Mouse (Mus musculus): ENCODE results near the gene Rdh5. TPM values are rescaled to one million over a fixed set of nuclear protein-coding genes. Genes with fewer than 3 reads are reported as not detected.

The Rdh5 gene
- polyA plus RNA-seq, 1 experiment from 2014 or later: 14.6 TPM

- Histone ChIP-seq H3K27me3 (ENCODE audit: control insufficient read depth, insufficient read depth, low read length) (no peaks in the 10 kb centered on the region), H3K9ac (ENCODE audit: low read length) (peak overlapping the region; percentile 91), H3K4me2 (ENCODE audit: low read depth, low read length) (peak overlapping the region; percentile 73), H3K27ac (ENCODE audit: low read length) (peak overlapping the region; percentile 97), H3K4me3 (ENCODE audit: low read length) (peak overlapping the region; percentile 88), H3K9me3 (replicated peaks; ENCODE audit: control insufficient read depth, low read length) (no peaks in the 10 kb centered on the region), H3K4me1 (ENCODE audit: control insufficient read depth, insufficient read depth, low read length) (peaks cover 28% of the 10 kb centered on the region), H3K36me3 (ENCODE audit: control insufficient read depth, insufficient read depth) (peaks cover 3% of the 10 kb centered on the region; the same call in 1 of the 2 replicates)
- no peak for ATAC-seq (replicated peaks; ENCODE audit: extremely low read depth, insufficient read depth, low FRiP score)
- 60% methylated on average over 16 of the region's 16 CpGs for WGBS
Measured at GRCm38 (mm10) chr10:128921883-128922821, 536 bp downstream of the Rdh5 start.

- ATAC-seq (replicated peaks; ENCODE audit: extremely low read depth, insufficient read depth, low FRiP score): no peak
- no peak overlapping the region for H3K4me3 ChIP-seq (ENCODE audit: low read length)
- no peaks in the 10 kb centered on the region for H3K9me3 ChIP-seq (replicated peaks; ENCODE audit: control insufficient read depth, low read length)
- 47% methylated on average over 1 of the region's 1 CpGs for WGBS
- H3K36me3 ChIP-seq (ENCODE audit: control insufficient read depth, insufficient read depth): peaks cover 3% of the 10 kb centered on the region; the same call in 1 of the 2 replicates
- no peaks in the 10 kb centered on the region for H3K27me3 ChIP-seq (ENCODE audit: control insufficient read depth, insufficient read depth, low read length)
- peaks cover 28% of the 10 kb centered on the region for H3K4me1 ChIP-seq (ENCODE audit: control insufficient read depth, insufficient read depth, low read length)
- no peak overlapping the region for H3K9ac ChIP-seq (ENCODE audit: low read length)
- peak overlapping the region; percentile 59 for H3K27ac ChIP-seq (ENCODE audit: low read length)
- no peak overlapping the region for H3K4me2 ChIP-seq (ENCODE audit: low read depth, low read length)
Measured at GRCm38 (mm10) chr10:128921251-128921650, 1.4 kb downstream of the Rdh5 start.

GRCm38 (mm10) chr10:128920736-128921161, 1.9 kb downstream of the Rdh5 start:
- Histone ChIP-seq H3K27ac (ENCODE audit: low read length) (peak overlapping the region; percentile 65), H3K4me1 (ENCODE audit: control insufficient read depth, insufficient read depth, low read length) (peaks cover 28% of the 10 kb centered on the region), H3K9ac (ENCODE audit: low read length) (no peak overlapping the region), H3K9me3 (replicated peaks; ENCODE audit: control insufficient read depth, low read length) (no peaks in the 10 kb centered on the region), H3K4me2 (ENCODE audit: low read depth, low read length) (no peak overlapping the region), H3K4me3 (ENCODE audit: low read length) (no peak overlapping the region), H3K36me3 (ENCODE audit: control insufficient read depth, insufficient read depth) (peaks cover 3% of the 10 kb centered on the region; the same call in 1 of the 2 replicates), H3K27me3 (ENCODE audit: control insufficient read depth, insufficient read depth, low read length) (no peaks in the 10 kb centered on the region)
- WGBS: 66% methylated on average over 3 of the region's 3 CpGs
- no peak for ATAC-seq (replicated peaks; ENCODE audit: extremely low read depth, insufficient read depth, low FRiP score)

- Histone ChIP-seq H3K36me3 (ENCODE audit: control insufficient read depth, insufficient read depth) (peaks cover 9% of the 10 kb centered on the region; the same call in 1 of the 2 replicates), H3K9ac (ENCODE audit: low read length) (no peak overlapping the region), H3K27me3 (ENCODE audit: control insufficient read depth, insufficient read depth, low read length) (no peaks in the 10 kb centered on the region), H3K4me3 (ENCODE audit: low read length) (no peak overlapping the region), H3K4me2 (ENCODE audit: low read depth, low read length) (no peak overlapping the region), H3K27ac (ENCODE audit: low read length) (peak overlapping the region; percentile 65; the same call in 1 of the 2 replicates), H3K4me1 (ENCODE audit: control insufficient read depth, insufficient read depth, low read length) (peaks cover 28% of the 10 kb centered on the region), H3K9me3 (replicated peaks; ENCODE audit: control insufficient read depth, low read length) (no peaks in the 10 kb centered on the region)
- ATAC-seq (replicated peaks; ENCODE audit: extremely low read depth, insufficient read depth, low FRiP score): no peak
- 64% methylated on average over 7 of the region's 7 CpGs for WGBS
Measured at GRCm38 (mm10) chr10:128919966-128920365, 2.7 kb downstream of the Rdh5 start.

GRCm38 (mm10) chr10:128919203-128919631, 3.5 kb downstream of the Rdh5 start:
- H3K4me3 ChIP-seq (ENCODE audit: low read length): no peak overlapping the region
- no peak overlapping the region for H3K9ac ChIP-seq (ENCODE audit: low read length)
- H3K4me1 ChIP-seq (ENCODE audit: control insufficient read depth, insufficient read depth, low read length): peaks cover 27% of the 10 kb centered on the region
- H3K27me3 ChIP-seq (ENCODE audit: control insufficient read depth, insufficient read depth, low read length): no peaks in the 10 kb centered on the region
- H3K36me3 ChIP-seq (ENCODE audit: control insufficient read depth, insufficient read depth): peaks cover 14% of the 10 kb centered on the region
- H3K4me2 ChIP-seq (ENCODE audit: low read depth, low read length): no peak overlapping the region
- WGBS: 33% methylated on average over 6 of the region's 6 CpGs
- no peak for ATAC-seq (replicated peaks; ENCODE audit: extremely low read depth, insufficient read depth, low FRiP score)
- H3K9me3 ChIP-seq (replicated peaks; ENCODE audit: control insufficient read depth, low read length): no peaks in the 10 kb centered on the region
- H3K27ac ChIP-seq (ENCODE audit: low read length): peak overlapping the region; percentile 60

GRCm38 (mm10) chr10:128918246-128918645, 4.4 kb downstream of the Rdh5 start:
- Histone ChIP-seq H3K4me3 (ENCODE audit: low read length) (no peak overlapping the region), H3K36me3 (ENCODE audit: control insufficient read depth, insufficient read depth) (peaks cover 19% of the 10 kb centered on the region), H3K4me1 (ENCODE audit: control insufficient read depth, insufficient read depth, low read length) (peaks cover 23% of the 10 kb centered on the region), H3K4me2 (ENCODE audit: low read depth, low read length) (no peak overlapping the region), H3K9ac (ENCODE audit: low read length) (no peak overlapping the region), H3K27me3 (ENCODE audit: control insufficient read depth, insufficient read depth, low read length) (no peaks in the 10 kb centered on the region), H3K9me3 (replicated peaks; ENCODE audit: control insufficient read depth, low read length) (no peaks in the 10 kb centered on the region), H3K27ac (ENCODE audit: low read length) (no peak overlapping the region)
- 56% methylated on average over 7 of the region's 7 CpGs for WGBS
- no peak for ATAC-seq (replicated peaks; ENCODE audit: extremely low read depth, insufficient read depth, low FRiP score)

- H3K4me3 ChIP-seq (ENCODE audit: low read length): no peak overlapping the region
- H3K9me3 ChIP-seq (replicated peaks; ENCODE audit: control insufficient read depth, low read length): no peaks in the 10 kb centered on the region
- 92% methylated on average over 6 of the region's 6 CpGs for WGBS
- H3K36me3 ChIP-seq (ENCODE audit: control insufficient read depth, insufficient read depth): peaks cover 19% of the 10 kb centered on the region
- no peaks in the 10 kb centered on the region for H3K27me3 ChIP-seq (ENCODE audit: control insufficient read depth, insufficient read depth, low read length)
- no peak overlapping the region for H3K9ac ChIP-seq (ENCODE audit: low read length)
- H3K4me1 ChIP-seq (ENCODE audit: control insufficient read depth, insufficient read depth, low read length): peaks cover 19% of the 10 kb centered on the region
- ATAC-seq (replicated peaks; ENCODE audit: extremely low read depth, insufficient read depth, low FRiP score): no peak
- H3K27ac ChIP-seq (ENCODE audit: low read length): no peak overlapping the region
- no peak overlapping the region for H3K4me2 ChIP-seq (ENCODE audit: low read depth, low read length)
Measured at GRCm38 (mm10) chr10:128917400-128917799, 5.3 kb downstream of the Rdh5 start.

GRCm38 (mm10) chr10:128916665-128917064, 6.0 kb downstream of the Rdh5 start:
- ATAC-seq (replicated peaks; ENCODE audit: extremely low read depth, insufficient read depth, low FRiP score): no peak
- Histone ChIP-seq H3K4me2 (ENCODE audit: low read depth, low read length) (no peak overlapping the region), H3K27ac (ENCODE audit: low read length) (no peak overlapping the region), H3K27me3 (ENCODE audit: control insufficient read depth, insufficient read depth, low read length) (no peaks in the 10 kb centered on the region), H3K9me3 (replicated peaks; ENCODE audit: control insufficient read depth, low read length) (no peaks in the 10 kb centered on the region), H3K4me1 (ENCODE audit: control insufficient read depth, insufficient read depth, low read length) (peaks cover 12% of the 10 kb centered on the region), H3K4me3 (ENCODE audit: low read length) (no peak overlapping the region), H3K36me3 (ENCODE audit: control insufficient read depth, insufficient read depth) (peaks cover 19% of the 10 kb centered on the region), H3K9ac (ENCODE audit: low read length) (no peak overlapping the region)
- WGBS: 84% methylated on average over 3 of the region's 3 CpGs

- Histone ChIP-seq H3K9ac (ENCODE audit: low read length) (no peak overlapping the region), H3K4me2 (ENCODE audit: low read depth, low read length) (no peak overlapping the region), H3K9me3 (replicated peaks; ENCODE audit: control insufficient read depth, low read length) (no peaks in the 10 kb centered on the region), H3K4me1 (ENCODE audit: control insufficient read depth, insufficient read depth, low read length) (peaks cover 22% of the 10 kb centered on the region), H3K36me3 (ENCODE audit: control insufficient read depth, insufficient read depth) (peaks cover 19% of the 10 kb centered on the region), H3K27ac (ENCODE audit: low read length) (no peak overlapping the region), H3K27me3 (ENCODE audit: control insufficient read depth, insufficient read depth, low read length) (no peaks in the 10 kb centered on the region), H3K4me3 (ENCODE audit: low read length) (no peak overlapping the region)
- WGBS: 82% methylated on average over 2 of the region's 2 CpGs
- ATAC-seq (replicated peaks; ENCODE audit: extremely low read depth, insufficient read depth, low FRiP score): no peak
Measured at GRCm38 (mm10) chr10:128915550-128915949, 7.1 kb downstream of the Rdh5 start.
